Mouse (Mus musculus): ENCODE results near the gene Olfr1135.

The Olfr1135 gene

GRCm38 (mm10) chr2:87673564-87673963 is at the start of gene Olfr1135:
TSS of gene Olfr1135 (minus strand) at chr2:87673664.
- in situ Hi-C loops (cut with MboI; ENCODE audit: low sequenced_read_pairs): no loop called here

GRCm38 (mm10) chr2:87713079-87713478 is 39.6 kb upstream of the Olfr1135 start, which contains the start of gene Olfr1137:
TSS of gene Olfr1137 (minus strand) at chr2:87713179.
- in situ Hi-C loops (cut with MboI; ENCODE audit: low sequenced_read_pairs): no loop called here

- in situ Hi-C loops (cut with MboI; ENCODE audit: low sequenced_read_pairs): no loop called here
These were observed 20.4 kb upstream of the Olfr1135 start, which contains the start of gene Olfr1136 for GRCm38 (mm10) chr2:87693847-87694246. TSS of gene Olfr1136 (minus strand) at chr2:87693947.

- in situ Hi-C loops (cut with MboI; ENCODE audit: low sequenced_read_pairs): no loop called here
These were observed 15.1 kb downstream of the Olfr1135 start, which contains the start of gene Olfr1134 for GRCm38 (mm10) chr2:87658360-87658759. TSS of gene Olfr1134 (minus strand) at chr2:87658460.

DNA sequence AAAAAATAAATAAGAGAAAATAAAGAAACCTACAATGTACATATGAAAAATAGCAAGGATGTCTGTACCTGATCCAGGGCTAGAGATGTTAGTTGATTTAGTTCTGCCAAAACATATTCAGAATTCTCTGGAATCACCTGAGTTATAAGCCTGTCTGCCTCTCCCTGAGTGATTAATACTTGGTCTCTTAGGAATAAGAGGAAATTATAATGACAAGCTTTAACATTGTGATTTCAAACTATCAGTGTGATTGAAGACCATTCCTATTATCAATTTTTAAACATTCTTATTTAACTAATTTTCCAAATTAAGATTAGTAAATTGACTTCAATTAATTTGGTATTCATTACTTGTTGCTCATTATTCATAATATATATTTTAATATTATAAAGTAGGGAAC is 26.2 kb downstream of the Olfr1135 start, which contains the start of gene Olfr1133:
Gene Olfr1133, minus strand, starts transcription at position 101 of the 400 bp plus-strand sequence.
- in situ Hi-C loops (cut with MboI; ENCODE audit: low sequenced_read_pairs): no loop called here

GRCm38 (mm10) chr2:87642441-87642840 is 31.0 kb downstream of the Olfr1135 start:
- in situ Hi-C loops (cut with MboI; ENCODE audit: low sequenced_read_pairs): no loop called here

GRCm38 (mm10) chr2:87637435-87637834 is 36.0 kb downstream of the Olfr1135 start, which contains the start of gene Olfr1132:
TSS of gene Olfr1132 (minus strand) at chr2:87637535.
- in situ Hi-C loops (cut with MboI; ENCODE audit: low sequenced_read_pairs): no loop called here

GRCm38 (mm10) chr2:87626804-87627203 is 46.7 kb downstream of the Olfr1135 start, which contains the start of gene Olfr1131:
TSS of gene Olfr1131 (plus strand) at chr2:87627104.
- in situ Hi-C loops (cut with MboI; ENCODE audit: low sequenced_read_pairs): no loop called here

Measured in CH12F3 (cell line).